Mouse (Mus musculus) erythroblast, embryonic 14.5 days (primary cell): Measurements from ENCODE around the gene Ccdc171.

Source experiments
- GATA1 ChIP-seq: IDR thresholded peaks from 2 replicates; pipeline ENCODE4 v1.6.1; 2012; ENCODE audit warnings: low read length, inconsistent platforms, mixed read lengths
- TAL1 ChIP-seq: IDR thresholded peaks from 3 replicates; pipeline ENCODE4 v1.6.1; 2012; ENCODE audit warnings: low read length, inconsistent platforms, mixed read lengths

- TF ChIP-seq GATA1 = no peak
- TF ChIP-seq TAL1 = no peak
Observed at GRCm38 (mm10) chr4:83661519-83662271, 136.3 kb downstream of the Ccdc171 start.
